Mouse (Mus musculus): ENCODE data around the gene Ranbp10.

- no peak for TF ChIP-seq GATA1 (IDR thresholded peaks at IDR 0.05; ENCODE audit: low read length)
- no peak for TF ChIP-seq TAL1 (IDR thresholded peaks at IDR 0.05; ENCODE audit: low read length)
Measured at GRCm38 (mm10) chr8:105852146-105852729, 25.1 kb upstream of the Ranbp10 start.

All from erythroblast, embryonic 14.5 days (primary cell).